Comparison of ENCODE assay signal across 16 mouse cellular contexts in the genomic region with DNA sequence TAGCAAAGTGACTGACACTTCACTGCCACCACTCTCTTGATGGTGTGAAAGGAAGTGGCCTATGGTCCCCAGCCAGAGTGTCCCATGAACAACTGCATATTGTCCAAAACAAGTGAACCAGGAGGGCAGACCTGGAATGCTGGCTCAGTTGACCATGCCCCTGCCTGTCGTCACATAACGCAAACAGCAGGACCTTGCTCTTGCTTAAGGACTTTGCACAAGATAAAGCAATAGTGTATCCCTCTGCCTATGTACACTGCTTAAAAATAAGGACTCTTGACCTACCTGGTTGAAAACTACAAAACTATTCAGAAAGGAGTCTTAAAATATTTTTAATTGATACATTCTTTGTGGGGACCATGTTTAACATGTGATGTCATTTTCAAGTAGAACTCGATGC.
"Had no signal": no experiment of that assay in that cellular context is flagged by ENCODE, and none has a peak within 500 bp of the region (broad histone marks: within the 10 kb centered on the region; RNA-seq: fewer than 3 reads in every experiment).

No protein-coding gene starts in this region.

- DNase-seq: kidney, adult 11 months; kidney, adult 8-10 months; kidney, postnatal 10 days; kidney, postnatal 4 days; lung, embryonic 14.5 days; midbrain, embryonic 14.5 days; right cerebral cortex, postnatal 14 days; right cerebral cortex, postnatal 4 days; thymus, adult 2 months; thymus, postnatal 25 days had no signal

- H3K9ac ChIP-seq: intestine, embryonic 15.5 days; kidney, embryonic 15.5 days; liver, embryonic 14.5 days; lung, embryonic 14.5 days had no signal

- H3K4me1 ChIP-seq: kidney, embryonic 15.5 days had no signal

- H3K4me2 ChIP-seq: intestine, embryonic 15.5 days; kidney, embryonic 15.5 days; liver, embryonic 11.5 days; lung, embryonic 14.5 days; midbrain, embryonic 11.5 days had no signal

- ATAC-seq: intestine, embryonic 15.5 days had no signal

- H3K4me3 ChIP-seq: intestine, embryonic 15.5 days; kidney, embryonic 15.5 days had no signal

- H3K27me3 ChIP-seq: intestine, embryonic 15.5 days; kidney, embryonic 15.5 days had no signal

- H3K27ac ChIP-seq: intestine, embryonic 15.5 days; kidney, embryonic 15.5 days; liver, embryonic 14.5 days; stomach, postnatal 0 days had no signal

- H3K36me3 ChIP-seq: intestine, embryonic 15.5 days; kidney, embryonic 15.5 days had no signal

- H3K9me3 ChIP-seq: intestine, embryonic 15.5 days; kidney, embryonic 15.5 days had no signal
